Mouse (Mus musculus) kidney, embryonic 16.5 days (tissue): ENCODE measurements around the gene Actg2. TPM values are rescaled to one million over a fixed set of nuclear protein-coding genes. Genes with fewer than 3 reads are reported as not detected.
A peak's percentile ranks its signal among the peaks of the same experiment; 100 is the strongest.
"Not testable (repeated sequence)": the region's sequence is repeated elsewhere in the genome, so short reads cannot be mapped to it uniquely, and the experiment has no call there.

Experiments
- ATAC-seq: fragments of 200-750 bp; cut with Nextera tagmentation; 2 replicates; pipeline ENCODE4 v1.8.0; 2017; ENCODE audit warnings: moderate TSS enrichment; ENCODE audit not compliant: low FRiP score, low TSS enrichment
- H3K27ac ChIP-seq: fragments of 300-500 bp; sonication (generic); 2 replicates; pipeline ENCODE4 v1.5.1; 2014; ENCODE audit warnings: low read length
- H3K27me3 ChIP-seq: fragments of 300-500 bp; sonication (generic); 2 replicates; pipeline ENCODE4 v1.6.1; 2014; ENCODE audit warnings: low read length, control low read depth, mixed read lengths; ENCODE audit not compliant: insufficient read depth
- H3K36me3 ChIP-seq: fragments of 300-500 bp; sonication (generic); 2 replicates; pipeline ENCODE4 v1.6.1; 2014; ENCODE audit warnings: low read length, control low read depth, mixed read lengths; ENCODE audit not compliant: insufficient read depth
- H3K4me1 ChIP-seq: fragments of 300-500 bp; sonication (generic); 2 replicates; pipeline ENCODE4 v1.6.1; 2014; ENCODE audit warnings: low read length, control low read depth, mixed read lengths; ENCODE audit not compliant: insufficient read depth
- H3K4me2 ChIP-seq: fragments of 300-500 bp; sonication (generic); replicated peaks from 2 replicates; pipeline ENCODE4 v1.6.1; 2014; ENCODE audit warnings: low read depth, low read length
- H3K4me3 ChIP-seq: fragments of 300-500 bp; sonication (generic); 2 replicates; pipeline ENCODE4 v1.5.1; 2014; ENCODE audit warnings: mild to moderate bottlenecking, low read length
- H3K9ac ChIP-seq: fragments of 300-500 bp; sonication (generic); replicated peaks from 2 replicates; pipeline ENCODE4 v1.6.1; 2014; ENCODE audit warnings: low read length
- H3K9me3 ChIP-seq: fragments of 300-500 bp; sonication (generic); 2 replicates; pipeline ENCODE4 v1.6.1; 2016; ENCODE audit warnings: low read length, control low read depth
- WGBS: fragments of 180-500 bp; shearing (Covaris S2); extraction: QIAGEN DNeasy Blood & Tissue Kit; methylation state at CpG from one replicate; pipeline ENCODE4 v1.1.7; 2014; 5-methylcytosine and 5-hydroxymethylcytosine counted together
- polyA plus RNA-seq: library from polyadenylated mRNA; unstranded; fragments of >200 nt; fragmentation: Nextera tagmentation; extraction: Ambion mirVana; gene quantifications from 2 replicates; pipeline ENCODE4 v1.2.1, GENCODE M21; 2015

Actg2 gene
- 21.2 and 182 TPM in 2 replicates for polyA plus RNA-seq

DNA sequence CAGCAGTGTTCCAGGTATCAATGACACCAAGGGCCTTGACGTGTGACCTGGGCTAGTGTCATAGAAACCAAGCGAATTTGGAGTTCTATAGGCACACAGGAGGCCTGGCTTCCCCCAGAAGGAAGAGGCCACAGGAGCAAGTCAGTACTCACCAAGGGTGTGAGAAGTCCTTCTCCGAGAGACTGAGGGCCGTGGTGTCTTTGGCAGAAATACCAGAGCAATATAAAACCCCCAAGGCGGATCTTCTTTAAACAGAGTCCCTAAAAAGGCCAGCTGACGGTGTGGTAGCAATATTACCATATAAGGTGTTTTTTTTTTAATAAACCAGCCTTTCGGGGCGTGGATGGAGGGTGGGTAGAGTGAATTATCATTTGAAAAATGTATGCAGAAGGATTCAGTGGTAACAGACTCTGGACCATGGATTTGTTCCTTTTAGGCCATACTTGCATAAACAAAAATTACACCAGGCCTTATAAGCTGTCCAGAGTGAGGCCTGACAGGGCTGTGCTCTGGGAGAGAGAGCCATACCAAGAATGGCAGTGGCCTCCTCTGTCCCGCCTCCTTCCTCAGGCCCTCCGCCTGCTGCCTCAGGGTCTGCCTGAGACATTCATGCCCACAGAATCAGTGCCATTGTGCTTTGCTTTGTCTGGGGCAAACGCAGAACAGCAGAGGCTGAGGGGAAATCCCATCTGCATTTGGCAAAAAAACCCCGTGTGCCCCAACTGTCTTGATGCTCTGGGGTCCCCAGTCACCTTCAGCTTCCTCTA, at the start of gene Actg2:
TSS of gene Actg2 (minus strand) at position 238 of the 767 bp plus-strand sequence.
- Histone ChIP-seq H3K4me3 (no peak within 1 kb of the TSS), H3K4me1 (no peaks in the 10 kb centered on the region), H3K36me3 (no peaks in the 10 kb centered on the region), H3K9me3 (no peaks in the 10 kb centered on the region), H3K9ac (no peak within 1 kb of the TSS), H3K27ac (no peak within 1 kb of the TSS), H3K4me2 (no peak within 1 kb of the TSS), H3K27me3 (no peaks in the 10 kb centered on the region)
- ATAC-seq, result no peak
- WGBS, result 64% methylated on average over 12 of the region's 12 CpGs

DNA sequence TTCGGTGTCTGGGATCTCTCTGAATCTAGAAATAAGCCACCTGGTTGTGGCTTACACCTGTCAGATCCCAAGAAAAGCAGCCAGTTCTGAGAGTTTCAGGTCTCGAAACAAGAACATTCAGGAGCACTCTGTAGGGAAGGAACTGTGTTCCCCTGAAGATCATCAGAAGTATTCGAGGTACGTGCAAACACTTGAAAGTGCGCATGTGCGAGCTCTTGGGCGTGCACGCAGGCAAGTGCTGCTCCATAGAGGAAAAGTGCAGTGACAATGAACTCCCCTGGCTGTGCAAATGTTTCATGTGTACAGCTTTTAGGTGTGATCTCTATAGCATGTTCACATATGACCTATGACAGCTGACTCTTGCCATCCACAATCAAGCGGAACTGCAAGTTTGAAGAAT, 49.3 kb upstream of the Actg2 start:
- 79% methylated on average over 9 of the region's 9 CpGs for WGBS
- not testable (repeated sequence) for ATAC-seq, H3K36me3 ChIP-seq

DNA sequence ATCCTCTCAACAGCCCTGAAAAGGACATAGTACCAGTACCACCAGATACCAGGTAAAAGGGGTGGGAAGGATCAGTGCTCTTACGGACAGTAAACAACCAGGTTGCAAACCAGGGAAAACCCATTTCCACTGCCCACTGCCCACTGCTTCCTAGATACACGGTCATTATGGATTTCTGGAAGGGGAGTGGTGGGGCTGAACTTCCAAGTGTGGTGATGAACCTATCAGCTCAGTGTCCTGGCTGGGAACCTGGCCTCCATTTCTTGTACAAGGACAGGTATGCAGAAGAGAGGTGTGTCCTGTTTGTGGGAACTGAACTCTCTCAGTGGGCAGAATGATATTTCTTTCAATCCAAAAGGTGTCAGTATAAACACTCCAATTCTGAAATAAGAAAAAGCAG, 47.5 kb upstream of the Actg2 start:
- ATAC-seq, result no peak
- Histone ChIP-seq H3K36me3 (no peaks in the 10 kb centered on the region), H3K27ac (no peak overlapping the region), H3K27me3 (0 out of 2 replicates have a peak, but pooled peaks cover 5% of the 10 kb centered on the region), H3K9me3 (no peaks in the 10 kb centered on the region), H3K4me3 (no peak overlapping the region), H3K9ac (no peak overlapping the region), H3K4me2 (no peak overlapping the region), H3K4me1 (no peaks in the 10 kb centered on the region)
- WGBS, result 76% methylated on average over 2 of the region's 2 CpGs

More for the DNA sequence above, 49.3 kb upstream of the Actg2 start:
- H3K9ac ChIP-seq, H3K9me3 ChIP-seq, H3K27me3 ChIP-seq, H3K27ac ChIP-seq, H3K4me3 ChIP-seq, H3K4me2 ChIP-seq, H3K4me1 ChIP-seq: not testable (repeated sequence)

DNA sequence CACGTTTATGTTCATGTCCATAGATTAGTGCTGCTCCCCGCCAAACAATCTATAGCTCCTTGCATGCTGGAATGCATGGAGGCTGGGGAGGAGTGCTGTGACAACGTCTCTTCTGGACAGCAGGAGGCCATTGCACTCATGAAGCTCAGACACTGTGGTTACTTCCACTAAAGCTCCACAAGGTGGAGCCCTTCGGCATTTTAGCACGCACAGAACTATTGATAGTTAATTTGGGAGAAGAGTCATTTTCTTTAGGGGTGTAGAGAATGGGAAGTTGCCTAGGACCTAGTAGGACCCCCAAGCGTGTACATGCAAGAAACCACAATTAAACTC, 46.8 kb upstream of the Actg2 start:
- Histone ChIP-seq H3K9me3 (no peaks in the 10 kb centered on the region), H3K4me3 (no peak overlapping the region), H3K27me3 (0 out of 2 replicates have a peak, but pooled peaks cover 5% of the 10 kb centered on the region), H3K4me1 (no peaks in the 10 kb centered on the region), H3K4me2 (0 out of 2 replicates have a peak overlapping the region, but pooled peaks have one; percentile 10), H3K9ac (no peak overlapping the region), H3K27ac (no peak overlapping the region), H3K36me3 (no peaks in the 10 kb centered on the region)
- 3% methylated on average over 6 of the region's 6 CpGs for WGBS
- ATAC-seq, result peak; percentile 59; the same call in 1 of the 2 replicates

DNA sequence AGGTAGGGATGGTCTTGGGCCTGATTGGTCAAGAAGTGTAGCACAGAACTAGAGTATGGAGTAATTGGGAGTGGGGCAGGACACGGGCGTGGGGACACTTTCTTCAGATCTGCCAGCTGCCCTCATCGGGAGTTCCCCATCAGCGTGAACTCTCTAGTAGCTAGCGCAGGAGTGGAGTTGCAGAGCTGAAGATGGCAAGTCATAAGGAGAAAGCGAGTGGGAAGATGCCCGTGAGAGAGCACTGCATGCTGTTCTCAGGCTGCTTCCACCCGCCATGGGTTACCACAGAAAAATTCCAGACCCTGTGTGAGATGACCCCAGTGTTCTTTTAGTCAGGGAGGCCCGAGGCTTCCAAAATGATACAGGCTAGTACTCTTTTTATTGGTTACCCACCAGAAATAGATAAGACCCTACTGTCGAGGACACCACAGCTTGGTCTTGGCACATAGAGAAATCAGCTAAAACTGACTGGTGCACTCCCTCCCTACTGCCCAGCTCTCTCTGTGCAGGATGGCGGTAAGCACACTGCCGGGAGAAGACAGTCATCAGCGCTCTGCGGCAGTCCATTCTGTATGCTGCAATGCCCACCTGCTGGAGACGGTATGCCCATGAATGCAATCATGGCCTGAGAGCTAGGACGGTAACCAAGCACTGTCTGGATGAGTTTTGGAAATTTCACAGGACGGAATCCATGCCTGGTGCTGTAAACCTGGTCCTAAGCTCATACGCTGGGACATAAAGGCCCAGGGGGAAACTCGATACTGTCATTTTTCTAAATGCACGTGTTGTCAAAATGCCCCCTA, 46.3 kb upstream of the Actg2 start:
- Histone ChIP-seq H3K4me2 (peak overlapping the region; percentile 10; the same call in 1 of the 2 replicates), H3K9me3 (no peaks in the 10 kb centered on the region), H3K4me1 (no peaks in the 10 kb centered on the region), H3K27ac (no peak overlapping the region), H3K9ac (no peak overlapping the region), H3K4me3 (no peak overlapping the region), H3K27me3 (0 out of 2 replicates have a peak, but pooled peaks cover 5% of the 10 kb centered on the region), H3K36me3 (no peaks in the 10 kb centered on the region)
- 52% methylated on average over 20 of the region's 20 CpGs for WGBS
- ATAC-seq, result no peak

DNA sequence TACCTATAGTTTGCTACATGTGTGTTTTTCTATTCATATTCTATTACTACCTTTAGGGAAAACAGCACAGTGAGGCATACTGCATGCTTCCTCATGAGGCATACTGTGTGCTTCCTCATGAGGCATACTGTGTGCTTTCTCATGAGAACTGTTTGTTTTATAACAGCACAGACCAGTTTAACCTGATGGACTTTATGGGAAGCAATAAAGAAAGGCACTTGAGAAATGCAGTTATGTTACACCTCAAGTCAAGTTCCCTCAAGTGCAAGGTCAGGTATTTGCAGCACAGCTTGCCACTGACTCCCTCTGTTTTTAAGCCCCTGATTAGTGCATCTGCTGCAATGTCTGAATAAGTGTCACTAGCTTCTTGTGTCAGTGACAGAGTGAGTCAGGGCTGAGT, 41.5 kb upstream of the Actg2 start:
- no peaks in the 10 kb centered on the region for H3K36me3 ChIP-seq
- no peak for ATAC-seq

DNA sequence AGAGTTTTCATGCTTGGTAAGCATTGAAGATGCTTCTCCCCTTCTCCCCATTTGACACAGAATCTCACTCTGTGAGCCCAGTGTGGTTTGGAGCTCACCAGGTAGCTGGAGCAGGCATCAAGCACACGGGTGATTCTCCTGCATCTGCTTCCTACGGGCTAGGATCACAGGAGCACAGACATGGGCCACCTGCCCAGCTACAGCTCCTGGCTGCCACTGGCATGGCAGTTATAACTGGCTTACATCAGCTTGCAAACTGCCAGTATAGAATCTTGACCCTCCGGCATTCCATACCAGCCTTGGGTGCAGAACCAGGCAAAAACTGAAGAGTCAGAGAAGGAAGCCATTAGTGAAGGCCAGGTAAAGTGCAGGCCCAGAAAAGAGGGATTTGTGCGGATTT, 39.5 kb upstream of the Actg2 start:
- Histone ChIP-seq H3K27ac (no peak overlapping the region), H3K9ac (no peak overlapping the region), H3K27me3 (0 out of 2 replicates have a peak, but pooled peaks cover 6% of the 10 kb centered on the region), H3K9me3 (no peaks in the 10 kb centered on the region), H3K4me1 (peaks cover 8% of the 10 kb centered on the region), H3K4me3 (no peak overlapping the region), H3K36me3 (no peaks in the 10 kb centered on the region), H3K4me2 (no peak overlapping the region)
- no peak for ATAC-seq
- 68% methylated on average over 4 of the region's 4 CpGs for WGBS

More for the DNA sequence above, 41.5 kb upstream of the Actg2 start:
- Histone ChIP-seq H3K27me3 (0 out of 2 replicates have a peak, but pooled peaks cover 11% of the 10 kb centered on the region), H3K4me3 (no peak overlapping the region), H3K27ac (no peak overlapping the region), H3K9me3 (no peaks in the 10 kb centered on the region), H3K4me1 (no peaks in the 10 kb centered on the region), H3K9ac (no peak overlapping the region), H3K4me2 (no peak overlapping the region)

DNA sequence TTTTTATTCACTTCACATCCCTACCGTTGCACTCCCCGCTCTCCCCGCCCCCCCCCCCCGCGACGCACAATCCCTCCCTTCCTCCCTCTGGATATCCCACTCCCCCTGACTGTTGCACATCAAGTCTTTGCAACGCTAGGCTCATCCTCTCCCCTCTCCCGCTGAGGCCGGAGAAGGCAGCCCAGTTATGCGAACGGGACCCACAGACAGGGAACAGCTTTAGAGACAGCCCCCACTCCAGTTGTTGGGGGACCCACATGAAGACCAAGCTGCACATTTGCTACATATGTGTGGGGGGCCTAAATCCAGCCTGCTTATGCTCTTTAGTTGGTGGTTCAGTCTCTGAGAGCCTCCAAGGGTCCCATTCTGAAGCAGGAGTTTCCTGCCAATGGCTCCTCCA, 36.6 kb upstream of the Actg2 start, which contains the start of gene Stambp:
TSS of gene Stambp (minus strand) at position 59 of the 400 bp plus-strand sequence.
- H3K4me2 ChIP-seq, result peak within 1 kb of the TSS; percentile 92

DNA sequence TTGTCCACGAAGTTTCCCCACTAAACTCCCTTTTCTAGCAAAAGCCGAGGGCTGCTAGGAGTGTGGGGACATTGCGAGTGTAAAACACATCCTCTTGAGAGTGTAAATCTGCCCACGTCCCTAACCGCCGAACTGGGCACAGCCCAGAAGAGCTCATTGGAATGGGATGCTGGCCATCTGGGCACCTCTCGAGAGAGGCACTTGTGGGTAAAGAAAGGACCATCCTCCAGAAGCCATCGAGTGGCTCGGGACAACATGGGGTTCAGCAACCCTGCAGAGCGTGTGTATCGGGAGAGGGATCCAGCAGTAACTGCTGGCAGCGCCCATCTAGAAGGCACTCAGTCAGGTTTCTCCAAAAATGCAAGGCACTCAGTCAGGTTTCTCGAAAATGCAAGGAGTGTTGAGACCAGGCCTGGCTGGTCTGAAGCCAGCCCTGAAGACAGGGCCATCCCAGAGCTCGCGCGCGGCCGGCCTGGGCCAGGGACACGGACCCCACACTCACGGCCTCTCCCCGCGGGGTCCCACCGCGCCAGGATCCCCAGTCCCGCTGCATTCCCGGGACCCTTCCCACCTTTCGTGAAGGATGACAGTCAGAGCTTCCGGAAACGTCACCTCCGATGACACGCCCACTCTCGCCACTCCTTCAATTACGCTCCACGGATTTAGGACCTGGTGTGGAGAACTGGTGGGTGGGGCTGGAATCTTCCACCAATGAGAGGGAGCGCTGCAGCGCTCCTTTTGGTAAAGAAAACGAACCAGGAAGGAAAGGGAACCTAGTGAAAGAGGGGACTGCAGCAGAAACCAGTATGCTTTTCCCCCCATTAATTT, 36.0 kb upstream of the Actg2 start:
- peaks cover 8% of the 10 kb centered on the region for H3K4me1 ChIP-seq
- peak overlapping the region; percentile 45; the same call in 1 of the 2 replicates for H3K27ac ChIP-seq
- no peaks in the 10 kb centered on the region; the same call in 1 of the 2 replicates for H3K36me3 ChIP-seq
- no peaks in the 10 kb centered on the region for H3K9me3 ChIP-seq
- 4% methylated on average over 37 of the region's 37 CpGs for WGBS
- H3K4me2 ChIP-seq, result peak overlapping the region; percentile 92
- H3K4me3 ChIP-seq, result peak overlapping the region; percentile 93
- peak overlapping the region; percentile 79 for H3K9ac ChIP-seq
- peak; percentile 92 for ATAC-seq
- 0 out of 2 replicates have a peak, but pooled peaks cover 6% of the 10 kb centered on the region for H3K27me3 ChIP-seq

More for the DNA sequence above, 36.6 kb upstream of the Actg2 start, which contains the start of gene Stambp:
- ATAC-seq, result peak; percentile 70
- H3K9me3 ChIP-seq, result no peaks in the 10 kb centered on the region
- H3K9ac ChIP-seq, result peak within 1 kb of the TSS; percentile 79
- H3K36me3 ChIP-seq, result no peaks in the 10 kb centered on the region; the same call in 1 of the 2 replicates
- H3K4me3 ChIP-seq, result peak within 1 kb of the TSS; percentile 93
- peaks cover 8% of the 10 kb centered on the region for H3K4me1 ChIP-seq
- H3K27me3 ChIP-seq, result 0 out of 2 replicates have a peak, but pooled peaks cover 6% of the 10 kb centered on the region
- WGBS, result 0% methylated on average over 4 of the region's 11 CpGs
- H3K27ac ChIP-seq, result peak within 1 kb of the TSS; percentile 45; the same call in 1 of the 2 replicates
